Mouse (Mus musculus): ENCODE results near the gene Pigx. TPM values are rescaled to one million over a fixed set of nuclear protein-coding genes. Genes with fewer than 3 reads are reported as not detected.
"Not testable (repeated sequence)": the region's sequence is repeated elsewhere in the genome, so short reads cannot be mapped to it uniquely, and the experiment has no call there.

Pigx gene
- polyA plus RNA-seq, 1 experiment from 2014 or later = 101 TPM

DNA sequence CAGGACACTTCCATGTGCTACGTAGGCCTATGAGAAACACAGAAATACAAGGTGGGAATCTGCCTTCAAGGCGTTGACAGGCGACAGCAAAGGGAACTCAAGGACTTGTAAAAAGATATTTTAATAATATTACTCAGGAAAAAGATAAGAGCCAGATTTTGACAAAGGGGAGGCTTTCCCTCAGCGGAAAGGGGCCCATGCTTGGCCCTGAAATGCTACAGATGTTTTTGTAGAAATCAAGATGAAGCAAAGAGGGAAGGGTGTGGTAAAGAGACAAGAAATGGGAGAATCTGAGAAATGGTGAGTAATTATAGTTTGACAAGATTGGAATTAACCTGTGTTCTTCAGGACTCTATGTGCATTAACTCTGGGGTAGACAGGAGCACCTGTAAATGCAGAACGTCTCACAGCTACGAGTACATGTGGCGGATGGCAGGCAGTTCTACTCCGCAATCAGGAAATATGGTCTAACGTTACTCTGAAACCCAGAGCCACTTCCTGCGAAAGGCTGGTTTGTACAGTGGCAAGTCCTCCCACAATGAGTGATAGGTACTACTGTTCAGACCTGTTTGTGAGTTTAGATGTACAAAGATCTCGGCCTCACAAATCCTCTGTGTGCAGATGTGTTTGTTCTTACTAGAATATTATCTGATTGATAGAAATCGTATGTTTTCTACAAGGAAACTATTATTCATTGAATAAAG lies 8.0 kb upstream of the Pigx start:
- no peak for ATAC-seq (ENCODE audit: low FRiP score, low read depth)
- WGBS = 94% methylated on average over 12 of the region's 12 CpGs
- H3K27me3 ChIP-seq = no peaks in the 10 kb centered on the region
- no peaks in the 10 kb centered on the region for H3K9me3 ChIP-seq
- no peak overlapping the region for H3K9ac ChIP-seq
- H3K4me1 ChIP-seq (replicated peaks) = no peaks in the 10 kb centered on the region
- no peak overlapping the region for H3K4me2 ChIP-seq
- no peak overlapping the region for H3K27ac ChIP-seq (replicated peaks)
- peaks cover 65% of the 10 kb centered on the region for H3K36me3 ChIP-seq
- no peak overlapping the region for H3K4me3 ChIP-seq

GRCm38 (mm10) chr16:32105698-32106097 lies 6.2 kb upstream of the Pigx start:
- Histone ChIP-seq H3K4me1 (replicated peaks) (no peaks in the 10 kb centered on the region), H3K4me3 (no peak overlapping the region), H3K9me3 (no peaks in the 10 kb centered on the region), H3K4me2 (no peak overlapping the region), H3K9ac (no peak overlapping the region), H3K27me3 (no peaks in the 10 kb centered on the region), H3K36me3 (peaks cover 63% of the 10 kb centered on the region), H3K27ac (replicated peaks) (no peak overlapping the region)
- 97% methylated on average over 1 of the region's 1 CpGs for WGBS
- ATAC-seq (ENCODE audit: low FRiP score, low read depth) = no peak

DNA sequence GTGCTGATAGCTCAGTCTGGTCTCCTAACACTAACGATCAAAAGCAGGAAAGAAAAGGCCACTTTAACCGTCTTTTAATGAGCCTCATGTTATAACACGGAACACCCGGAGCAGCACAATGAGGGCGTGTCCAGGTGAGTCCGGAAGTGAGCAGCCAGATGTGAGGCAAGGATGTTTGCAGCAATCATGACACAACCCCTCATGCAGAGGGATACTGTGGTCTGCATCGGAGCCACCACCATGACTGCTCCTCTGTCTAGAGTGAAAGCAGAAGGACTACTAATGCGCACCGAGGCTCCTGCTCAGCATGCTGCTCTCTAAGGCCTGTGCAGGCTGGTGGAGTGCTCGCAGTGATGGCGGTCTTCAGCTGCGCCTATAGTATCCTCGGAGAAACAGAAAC lies 2.8 kb upstream of the Pigx start:
- Histone ChIP-seq H3K4me2 (no peak overlapping the region), H3K27me3 (no peaks in the 10 kb centered on the region), H3K27ac (replicated peaks) (no peak overlapping the region), H3K9me3 (no peaks in the 10 kb centered on the region), H3K4me1 (replicated peaks) (peaks cover 17% of the 10 kb centered on the region), H3K4me3 (no peak overlapping the region), H3K9ac (no peak overlapping the region), H3K36me3 (peaks cover 41% of the 10 kb centered on the region)
- 92% methylated on average over 13 of the region's 13 CpGs for WGBS
- no peak for ATAC-seq (ENCODE audit: low FRiP score, low read depth)

GRCm38 (mm10) chr16:32098897-32099637 lies 473 bp downstream of the Pigx start:
- Histone ChIP-seq H3K27ac (replicated peaks) (peak overlapping the region; percentile 81), H3K9me3 (no peaks in the 10 kb centered on the region), H3K36me3 (peaks cover 25% of the 10 kb centered on the region), H3K4me3 (peak overlapping the region; percentile 87), H3K4me2 (peak overlapping the region; percentile 70), H3K4me1 (replicated peaks) (peaks cover 17% of the 10 kb centered on the region), H3K9ac (peak overlapping the region; percentile 84), H3K27me3 (no peaks in the 10 kb centered on the region)
- under 1% methylated on average over 39 of the region's 39 CpGs for WGBS
- peak; percentile 87 for ATAC-seq (ENCODE audit: low FRiP score, low read depth)

DNA sequence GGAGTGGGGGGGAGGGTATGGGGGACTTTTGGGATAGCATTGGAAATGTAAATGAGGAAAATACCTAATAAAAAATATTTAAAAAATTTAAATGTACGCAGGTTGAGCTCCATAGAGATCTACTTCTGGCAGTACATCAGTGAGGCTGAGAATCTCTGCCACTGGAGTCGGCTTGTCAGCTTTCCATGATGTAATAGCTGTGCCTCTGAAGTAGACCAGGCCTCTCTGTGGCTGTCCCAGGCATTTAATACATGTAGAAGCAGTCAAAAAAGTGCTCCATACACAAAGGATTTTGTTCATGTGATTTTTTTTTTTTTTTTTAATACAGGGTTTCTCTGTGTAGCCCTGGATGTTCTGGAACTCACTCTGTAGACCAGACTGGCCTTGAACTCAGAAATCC lies 1.8 kb downstream of the Pigx start:
- H3K27ac ChIP-seq (replicated peaks); H3K9me3 ChIP-seq; ATAC-seq (ENCODE audit: low FRiP score, low read depth); H3K9ac ChIP-seq; H3K4me3 ChIP-seq; H3K27me3 ChIP-seq: not testable (repeated sequence)
- peaks cover 17% of the 10 kb centered on the region for H3K4me1 ChIP-seq (replicated peaks)
- 0 out of 2 replicates have a peak overlapping the region, but pooled peaks have one; percentile 70 for H3K4me2 ChIP-seq
- peaks cover 12% of the 10 kb centered on the region for H3K36me3 ChIP-seq
- WGBS = 93% methylated on average over 2 of the region's 2 CpGs

DNA sequence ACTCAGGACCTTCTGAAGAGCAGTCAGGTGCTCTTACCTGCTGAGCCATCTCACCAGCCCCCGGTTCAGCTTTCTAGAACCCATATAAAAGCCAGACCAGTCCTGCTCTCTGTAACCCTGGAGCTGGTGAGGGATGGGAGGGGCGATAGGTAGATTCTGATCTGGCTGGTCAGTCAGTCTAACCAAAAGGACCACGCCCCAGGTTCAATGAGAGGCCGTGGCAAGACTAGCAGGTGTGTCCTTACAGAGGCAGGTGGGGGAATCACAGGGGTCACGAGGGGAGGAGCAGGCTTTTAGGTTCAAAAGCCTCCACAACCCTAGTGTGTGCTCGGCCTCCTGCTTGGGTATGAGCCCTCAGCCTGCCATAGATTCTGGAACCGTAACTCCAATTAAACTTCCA lies 8.1 kb downstream of the Pigx start:
- 92% methylated on average over 7 of the region's 7 CpGs for WGBS
- Histone ChIP-seq H3K4me1 (replicated peaks) (no peaks in the 10 kb centered on the region), H3K9me3 (no peaks in the 10 kb centered on the region), H3K27me3 (no peaks in the 10 kb centered on the region), H3K9ac (no peak overlapping the region), H3K36me3 (peaks cover 52% of the 10 kb centered on the region), H3K4me2 (no peak overlapping the region), H3K4me3 (no peak overlapping the region), H3K27ac (replicated peaks) (no peak overlapping the region)
- no peak for ATAC-seq (ENCODE audit: low FRiP score, low read depth)

DNA sequence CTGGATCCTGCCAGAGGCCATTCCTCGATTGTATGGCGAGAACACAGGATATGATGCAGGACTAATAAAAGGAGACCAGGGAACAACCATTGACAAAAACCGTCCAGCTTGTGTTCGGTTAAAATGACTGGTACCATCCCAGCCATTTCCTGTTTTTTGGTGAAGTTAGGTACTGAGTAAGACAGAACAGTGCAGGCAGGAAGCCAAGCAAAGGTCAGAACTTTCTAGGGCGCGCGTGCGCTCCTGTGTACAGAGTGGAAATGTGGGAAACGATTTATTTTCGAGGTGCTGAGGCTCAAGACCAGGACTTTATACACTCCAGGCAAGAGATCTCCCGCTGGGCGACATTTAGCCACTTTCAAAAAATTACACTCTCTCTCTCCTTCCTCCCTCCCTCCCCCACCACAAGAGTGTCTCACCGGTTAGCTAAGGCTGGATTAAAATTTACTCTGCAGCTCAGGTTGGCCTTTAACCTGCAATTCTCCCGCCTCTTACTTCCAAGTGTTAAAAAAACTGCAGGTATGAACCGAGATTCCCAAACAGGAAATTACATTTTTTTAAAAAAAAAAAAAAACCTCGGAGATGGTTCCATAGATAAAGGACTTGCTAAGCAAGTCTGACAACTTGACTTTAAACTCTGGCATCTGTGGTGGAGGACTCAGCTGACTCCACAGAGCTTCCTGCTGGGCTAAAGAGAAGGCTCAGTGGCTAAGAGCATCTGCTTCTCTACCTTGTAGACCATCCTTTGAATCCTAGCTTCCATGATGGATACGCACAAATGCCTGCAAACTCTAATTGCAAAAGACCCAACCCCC lies 11.7 kb downstream of the Pigx start:
- peaks cover 69% of the 10 kb centered on the region for H3K36me3 ChIP-seq

DNA sequence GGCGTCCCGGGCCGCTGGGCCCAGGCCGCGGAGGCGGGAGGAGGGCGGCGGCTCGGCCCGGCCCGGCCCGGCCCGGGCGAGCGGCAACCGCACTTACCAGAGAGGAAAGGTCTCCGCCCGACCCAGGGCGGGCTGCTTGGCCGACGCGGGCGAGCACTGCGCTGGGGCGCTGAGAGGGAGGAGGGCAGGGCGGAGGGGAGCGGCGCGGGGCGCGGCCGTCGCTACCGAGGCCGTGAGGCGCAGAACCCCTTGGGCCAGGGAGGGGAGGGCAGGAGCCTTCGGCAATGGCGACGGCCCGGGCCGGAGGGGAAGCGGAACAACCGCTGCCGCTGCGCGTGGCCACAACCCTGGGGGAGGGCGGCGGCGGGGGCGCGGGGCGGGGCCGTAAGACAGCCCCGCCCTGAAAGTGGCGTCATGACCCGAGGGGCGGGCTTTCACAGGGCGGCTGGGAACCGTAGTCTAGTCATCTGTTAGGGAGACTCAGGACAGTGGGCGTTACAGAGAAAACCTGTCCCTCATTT lies 20.5 kb downstream of the Pigx start, which contains the start of gene Pak2:
Pak2 (minus strand) TSS at position 352 of the 521 bp plus-strand sequence.
- Histone ChIP-seq H3K4me2 (peak within 1 kb of the TSS; percentile 79), H3K27ac (replicated peaks) (peak within 1 kb of the TSS; percentile 91), H3K27me3 (no peaks in the 10 kb centered on the region), H3K9me3 (no peaks in the 10 kb centered on the region), H3K36me3 (peaks cover 5% of the 10 kb centered on the region; the same call in 1 of the 2 replicates), H3K4me3 (peak within 1 kb of the TSS; percentile 96), H3K4me1 (replicated peaks) (peaks cover 27% of the 10 kb centered on the region), H3K9ac (peak within 1 kb of the TSS; percentile 99)
- WGBS = under 1% methylated on average over 55 of the region's 60 CpGs
- peak; percentile 98 for ATAC-seq (ENCODE audit: low FRiP score, low read depth)

More for the DNA sequence above, 11.7 kb downstream of the Pigx start:
- H3K27me3 ChIP-seq = no peaks in the 10 kb centered on the region
- H3K4me3 ChIP-seq = no peak overlapping the region
- H3K9ac ChIP-seq = no peak overlapping the region
- H3K9me3 ChIP-seq = no peaks in the 10 kb centered on the region
- WGBS = 89% methylated on average over 17 of the region's 17 CpGs
- no peak overlapping the region for H3K27ac ChIP-seq (replicated peaks)
- H3K4me2 ChIP-seq = no peak overlapping the region
- H3K4me1 ChIP-seq (replicated peaks) = no peaks in the 10 kb centered on the region
- no peak for ATAC-seq (ENCODE audit: low FRiP score, low read depth)

GRCm38 (mm10) chr16:32078408-32078990 lies 21.0 kb downstream of the Pigx start:
- Histone ChIP-seq H3K27ac (replicated peaks) (peak overlapping the region; percentile 91), H3K4me2 (peak overlapping the region; percentile 79), H3K4me1 (replicated peaks) (peaks cover 27% of the 10 kb centered on the region), H3K4me3 (peak overlapping the region; percentile 96), H3K27me3 (no peaks in the 10 kb centered on the region), H3K9ac (peak overlapping the region; percentile 99), H3K9me3 (no peaks in the 10 kb centered on the region), H3K36me3 (peaks cover 3% of the 10 kb centered on the region; the same call in 1 of the 2 replicates)
- no peak for ATAC-seq (ENCODE audit: low FRiP score, low read depth)
- whole genome bisulfite sequencing = under 1% methylated on average over 30 of the region's 30 CpGs

DNA sequence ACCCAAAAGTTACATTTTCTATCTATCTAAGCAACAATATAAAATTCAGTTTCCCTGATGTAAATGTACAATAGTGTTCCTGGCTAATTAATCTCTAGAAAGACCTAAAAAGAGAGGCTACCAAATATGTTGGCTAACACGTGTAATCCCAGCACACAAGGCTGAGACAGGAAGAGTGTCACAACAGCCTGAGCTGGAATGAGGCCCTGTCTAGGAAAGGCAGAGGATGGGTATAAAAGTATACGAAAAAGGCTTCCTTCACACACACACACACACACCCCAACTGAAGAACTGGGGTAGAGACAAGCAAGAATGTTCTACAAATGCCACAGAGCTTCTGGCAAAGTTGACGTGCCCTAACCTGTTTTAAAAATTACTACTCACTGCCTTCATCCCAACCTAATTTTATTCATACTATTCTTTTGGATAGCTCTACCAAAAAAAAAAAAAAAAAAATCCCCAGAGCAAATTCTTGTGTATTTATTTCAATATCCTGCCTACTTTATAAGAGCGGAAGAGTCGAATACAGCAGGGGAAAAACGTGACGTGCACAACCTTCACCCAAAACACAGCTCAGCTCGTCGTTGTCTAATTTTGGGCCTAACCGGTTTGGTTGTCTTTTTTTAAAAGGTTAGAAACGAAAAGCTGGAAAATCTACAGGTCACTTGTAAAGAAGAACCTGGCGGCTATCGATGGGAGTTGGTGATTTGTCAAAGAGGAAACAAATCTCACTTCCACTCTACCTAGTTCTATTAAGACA lies 21.7 kb downstream of the Pigx start:
- WGBS = 12% methylated on average over 13 of the region's 13 CpGs
- H3K4me1 ChIP-seq (replicated peaks) = peaks cover 27% of the 10 kb centered on the region
- no peaks in the 10 kb centered on the region for H3K9me3 ChIP-seq
- H3K27ac ChIP-seq (replicated peaks) = peak overlapping the region; percentile 91; the same call in 1 of the 2 replicates
- peak overlapping the region; percentile 99 for H3K9ac ChIP-seq
- H3K27me3 ChIP-seq = no peaks in the 10 kb centered on the region
- no peak for ATAC-seq (ENCODE audit: low FRiP score, low read depth)
- peak overlapping the region; percentile 96 for H3K4me3 ChIP-seq
- H3K4me2 ChIP-seq = peak overlapping the region; percentile 79
- no peaks in the 10 kb centered on the region for H3K36me3 ChIP-seq

DNA sequence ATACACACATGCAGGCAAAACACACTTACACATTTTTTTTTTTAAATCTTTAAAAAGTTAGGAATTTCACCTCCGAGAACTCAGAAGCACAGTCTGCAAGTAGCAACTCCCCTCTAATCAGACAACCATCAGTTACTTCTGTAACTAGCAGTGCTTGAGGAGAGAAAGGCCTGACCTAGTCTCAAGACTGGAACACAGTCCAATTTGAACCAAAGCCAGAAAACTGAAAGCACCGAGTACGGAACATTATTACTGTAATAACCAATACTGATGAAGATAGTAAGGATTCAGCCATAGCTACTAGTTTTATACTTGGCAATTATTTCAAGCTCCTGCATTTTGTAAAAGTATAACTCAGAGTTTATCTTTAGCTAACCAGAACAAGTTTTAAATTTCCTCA lies 23.1 kb downstream of the Pigx start:
- no peaks in the 10 kb centered on the region for H3K27me3 ChIP-seq
- ATAC-seq (ENCODE audit: low FRiP score, low read depth) = no peak
- no peak overlapping the region for H3K9ac ChIP-seq
- H3K4me1 ChIP-seq (replicated peaks) = peaks cover 27% of the 10 kb centered on the region
- H3K4me3 ChIP-seq = no peak overlapping the region
- H3K36me3 ChIP-seq = no peaks in the 10 kb centered on the region
- no peak overlapping the region for H3K27ac ChIP-seq (replicated peaks)
- 69% methylated on average over 3 of the region's 3 CpGs for WGBS
- no peaks in the 10 kb centered on the region for H3K9me3 ChIP-seq
- H3K4me2 ChIP-seq = 0 out of 2 replicates have a peak overlapping the region, but pooled peaks have one; percentile 15

All from hindbrain, embryonic 15.5 days (tissue).